Mouse (Mus musculus) thymus, postnatal 25 days (tissue): ENCODE measurements around the gene Sun1.
A peak's percentile ranks its signal among the peaks of the same experiment; 100 is the strongest.

Experiments
- DNase-seq: peaks from one replicate; pipeline ENCODE4 v3.0.0; 2022

The Sun1 gene

DNA sequence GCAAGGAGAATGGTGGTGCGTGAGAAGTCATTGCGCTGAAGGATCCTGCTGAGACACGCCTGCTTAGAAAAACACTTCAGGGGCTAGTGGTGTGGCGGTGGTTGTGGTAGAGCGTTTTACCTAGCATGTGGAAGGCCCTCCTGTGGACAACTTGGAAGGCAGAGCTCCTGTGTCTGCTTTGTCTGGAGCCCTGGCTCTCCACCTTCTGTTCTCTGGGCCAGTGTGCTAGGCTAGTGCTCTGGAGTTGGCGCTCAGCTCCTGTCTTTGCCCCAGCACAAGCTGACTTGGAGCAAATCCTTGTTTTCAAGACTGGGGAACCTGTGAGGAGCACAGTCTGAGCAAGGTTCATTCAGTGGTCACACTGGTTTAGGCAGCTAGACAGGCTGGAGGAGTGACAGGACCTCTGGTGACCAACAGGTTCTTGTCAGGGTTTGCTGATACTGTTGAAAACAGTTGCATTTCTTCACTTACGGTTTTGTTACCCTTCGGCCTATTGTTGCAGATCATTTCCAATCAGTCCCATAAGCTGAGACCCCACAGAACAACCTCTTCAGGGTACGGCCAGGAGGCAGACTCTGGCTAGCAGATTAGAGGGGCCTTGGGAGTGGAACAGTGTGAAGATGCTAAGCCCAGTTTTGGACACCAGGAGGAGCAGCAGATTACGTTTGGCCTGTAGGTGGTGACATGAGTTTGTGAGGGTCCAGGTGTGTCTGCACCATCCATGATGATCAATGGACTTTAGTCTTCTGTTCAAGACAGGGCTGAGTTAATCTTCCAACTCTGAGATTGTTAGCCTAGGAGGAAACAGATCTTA is 8.6 kb downstream of the Sun1 start:
- peak; percentile 6 for DNase-seq

DNA sequence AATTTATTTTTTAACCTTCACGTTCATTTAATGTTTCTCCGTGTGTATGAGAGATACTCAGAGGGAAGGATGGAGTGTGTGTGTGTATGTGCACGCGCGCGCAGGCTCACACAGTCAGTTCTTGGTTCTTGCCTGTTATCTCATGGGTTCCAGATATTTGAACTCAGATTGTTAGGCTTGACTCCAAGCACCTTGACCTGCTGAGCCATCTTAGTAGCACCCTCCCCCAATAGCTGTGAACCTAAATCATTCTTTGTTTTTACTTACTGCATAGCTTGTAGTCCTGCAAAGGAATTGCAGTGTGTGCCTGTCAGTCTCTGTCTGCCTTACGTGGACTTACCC is 9.2 kb downstream of the Sun1 start:
- DNase-seq, result no peak

DNA sequence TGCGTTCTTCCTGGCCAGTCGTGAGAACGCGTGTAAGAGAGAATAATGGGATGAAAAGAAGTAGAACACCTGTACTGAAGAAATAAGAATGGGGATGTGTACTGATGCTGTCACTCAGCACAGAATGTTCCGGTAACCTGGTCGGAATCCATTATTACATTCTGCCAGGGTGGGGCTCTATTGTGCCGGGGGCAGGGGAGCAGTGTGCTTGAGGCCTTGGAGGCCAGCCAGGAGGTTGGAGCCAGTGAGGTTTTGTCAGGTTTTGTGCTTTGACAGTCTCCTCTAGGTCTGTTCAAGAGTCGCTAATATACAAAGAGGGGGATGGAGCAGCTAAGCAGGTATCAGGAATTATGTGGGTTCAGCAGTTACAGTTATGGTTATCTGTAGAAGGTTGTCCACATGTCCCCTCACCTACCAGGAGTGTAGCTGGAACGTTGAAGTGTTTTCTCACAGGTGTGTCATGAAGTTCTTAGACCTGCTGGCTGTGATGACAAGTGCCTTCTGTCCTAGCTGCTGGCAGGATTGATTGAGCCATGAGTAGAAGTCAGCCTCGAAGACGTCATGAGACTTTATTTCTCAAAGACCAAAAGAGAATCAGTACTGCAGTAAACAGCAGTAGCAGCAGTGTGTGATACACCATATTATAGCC is 11.4 kb downstream of the Sun1 start:
- DNase-seq, result no peak

DNA sequence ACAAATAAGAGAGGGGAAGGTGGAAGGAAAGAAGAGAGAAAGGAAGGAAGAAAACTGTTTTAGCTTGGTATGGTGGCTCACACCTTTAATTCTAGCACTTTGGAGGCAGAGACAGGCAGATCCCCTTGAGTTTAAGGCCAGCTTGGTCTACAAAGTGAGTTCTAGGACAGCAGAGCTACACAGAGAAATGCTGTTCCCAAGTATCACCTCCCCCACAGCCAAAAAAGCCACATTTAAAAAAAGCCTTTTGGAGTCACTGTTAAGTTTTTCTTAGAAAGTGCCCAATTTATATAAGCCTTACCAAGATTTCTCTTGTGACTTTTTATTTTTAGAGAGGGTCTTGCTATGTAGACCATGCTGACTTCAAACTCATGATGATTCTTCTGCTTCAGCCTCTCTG is 13.9 kb downstream of the Sun1 start:
- DNase-seq, result no peak

DNA sequence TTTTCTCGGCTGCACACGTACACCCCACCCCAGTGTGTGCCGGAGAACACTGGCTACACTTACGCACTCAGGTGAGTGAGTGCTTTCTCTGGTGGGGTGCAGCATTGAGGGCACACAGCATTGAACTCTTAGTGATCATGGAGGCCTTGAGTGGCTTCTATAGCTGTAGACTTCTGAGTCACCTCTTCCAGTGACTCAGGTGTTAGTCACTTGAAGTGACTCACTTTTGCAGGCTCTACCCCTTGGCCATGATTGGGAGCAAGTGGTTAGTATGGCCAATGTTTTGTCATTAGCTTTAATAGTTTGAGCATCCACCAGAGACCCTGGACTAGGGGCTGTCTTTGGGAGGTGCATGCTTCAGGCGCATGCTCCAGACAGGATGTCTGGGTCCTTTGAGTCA is 14.7 kb downstream of the Sun1 start:
- DNase-seq, result no peak

DNA sequence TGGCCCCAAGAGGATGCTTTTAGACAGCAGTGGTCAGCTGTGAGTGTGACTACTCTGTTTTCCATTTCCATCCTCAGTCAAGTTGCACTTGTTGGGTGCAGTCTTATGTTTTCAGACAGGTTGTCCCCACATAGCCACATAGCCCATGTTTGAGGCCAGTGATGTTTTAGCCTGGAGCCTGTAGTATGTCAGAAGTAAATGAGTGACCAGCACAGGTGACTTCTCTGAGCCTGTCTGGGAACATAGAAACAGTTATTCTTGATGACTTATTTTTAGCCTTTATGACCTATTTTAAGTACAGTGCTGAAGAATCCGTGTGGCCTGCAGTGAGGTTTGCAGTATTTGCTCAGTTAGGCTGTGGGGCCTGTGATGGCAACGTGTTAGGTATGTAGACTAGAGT is 15.7 kb downstream of the Sun1 start:
- no peak for DNase-seq

DNA sequence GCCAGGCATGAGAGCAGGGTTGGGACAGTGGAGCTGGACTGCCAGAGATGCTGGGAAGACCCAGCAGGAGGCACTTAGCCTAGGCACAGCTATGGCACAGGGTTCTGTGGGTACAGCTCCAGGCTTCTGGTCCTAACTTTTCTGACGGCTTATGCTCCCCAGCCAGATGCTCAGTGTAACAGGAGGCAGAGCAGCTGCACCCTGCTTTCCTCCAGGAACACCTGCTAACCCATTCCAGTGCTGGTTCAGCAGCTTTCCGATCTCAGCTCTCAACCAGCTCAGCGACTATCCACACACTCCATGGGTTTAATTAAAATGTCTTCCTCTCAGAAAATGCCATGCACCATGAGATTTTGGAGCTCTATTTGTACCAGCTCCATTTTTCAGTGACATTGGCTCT is 16.3 kb downstream of the Sun1 start:
- no peak for DNase-seq

DNA sequence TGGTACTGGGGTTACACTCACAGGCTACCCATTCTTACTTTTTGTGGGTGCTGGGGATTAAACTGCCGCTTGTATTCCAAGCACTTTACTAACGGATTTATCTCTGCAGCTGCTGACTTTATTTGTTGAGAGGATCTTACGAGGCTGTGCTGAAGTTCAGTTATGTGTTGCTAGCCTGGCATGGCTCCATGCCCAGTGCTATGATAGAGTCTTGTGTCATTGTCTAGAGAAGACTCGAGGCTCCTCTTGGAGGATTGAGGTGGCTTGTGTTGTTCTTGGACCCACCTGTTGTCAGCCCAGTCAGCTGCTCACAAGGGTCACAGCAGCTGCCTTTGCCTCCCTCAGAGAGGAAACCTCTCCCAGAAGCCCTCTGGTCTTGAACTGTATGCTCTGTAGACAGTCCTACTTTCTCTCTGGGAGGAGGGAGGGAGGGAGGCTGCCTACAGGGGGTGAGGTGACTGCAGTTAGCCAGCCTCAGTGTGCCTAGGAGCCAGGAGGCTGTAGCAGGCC is 19.6 kb downstream of the Sun1 start:
- no peak for DNase-seq

DNA sequence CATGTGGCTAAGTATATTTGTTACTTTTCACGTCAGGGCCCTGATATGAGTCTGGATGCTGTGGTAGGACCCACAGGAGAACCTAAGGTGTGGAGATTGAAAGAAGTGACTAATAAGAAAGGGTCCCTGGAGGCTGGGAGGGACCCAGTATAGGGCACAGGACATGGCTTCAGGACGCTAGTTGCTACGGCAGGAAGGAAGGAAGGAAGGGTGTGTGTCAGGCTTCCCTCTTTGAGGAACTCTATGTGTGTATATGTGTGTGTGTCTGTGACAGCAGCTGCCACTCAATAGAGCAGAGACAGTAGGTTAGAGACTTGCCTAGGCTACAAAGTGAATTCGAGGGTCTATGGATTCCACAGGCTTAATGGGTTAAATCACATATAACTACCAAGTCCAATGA is 20.2 kb downstream of the Sun1 start:
- DNase-seq, result no peak

DNA sequence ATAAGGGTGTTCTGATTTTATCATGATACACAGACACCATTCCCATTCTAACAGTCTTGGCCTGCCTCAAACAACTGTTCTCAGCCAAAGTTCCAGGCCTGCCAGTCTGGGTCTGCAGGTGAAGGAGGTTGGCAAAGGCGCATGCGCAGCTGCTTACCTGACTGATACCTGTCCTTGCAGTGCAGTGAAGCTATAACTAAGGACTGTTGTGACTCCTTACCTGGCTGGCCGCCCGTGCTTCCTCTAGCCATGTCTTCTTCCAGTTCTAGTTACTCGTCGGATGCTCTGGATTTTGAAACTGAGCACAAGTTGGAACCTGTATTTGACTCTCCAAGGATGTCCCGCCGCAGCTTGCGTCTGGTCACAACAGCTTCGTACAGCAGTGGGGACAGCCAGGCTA is 22.9 kb downstream of the Sun1 start:
- no peak for DNase-seq

DNA sequence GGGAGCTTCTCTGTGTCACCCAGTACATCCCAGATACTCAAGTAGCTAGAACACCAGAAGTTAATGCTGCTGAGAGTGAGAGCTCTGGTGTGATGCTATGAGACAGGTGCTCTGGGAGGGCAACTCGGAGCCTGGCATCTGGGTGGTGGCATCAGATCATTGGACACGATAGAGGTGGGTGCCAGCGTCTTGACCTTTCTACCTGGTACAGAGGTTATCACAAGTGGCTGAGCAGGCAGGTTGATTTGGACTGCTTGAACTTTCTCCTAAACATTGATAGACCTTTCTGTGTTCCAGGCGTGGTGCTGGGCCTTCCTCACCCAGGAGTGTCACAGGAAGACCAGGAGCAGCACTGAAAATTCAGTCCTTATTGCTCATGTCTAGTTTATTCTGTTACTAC is 26.8 kb downstream of the Sun1 start:
- DNase-seq, result no peak

DNA sequence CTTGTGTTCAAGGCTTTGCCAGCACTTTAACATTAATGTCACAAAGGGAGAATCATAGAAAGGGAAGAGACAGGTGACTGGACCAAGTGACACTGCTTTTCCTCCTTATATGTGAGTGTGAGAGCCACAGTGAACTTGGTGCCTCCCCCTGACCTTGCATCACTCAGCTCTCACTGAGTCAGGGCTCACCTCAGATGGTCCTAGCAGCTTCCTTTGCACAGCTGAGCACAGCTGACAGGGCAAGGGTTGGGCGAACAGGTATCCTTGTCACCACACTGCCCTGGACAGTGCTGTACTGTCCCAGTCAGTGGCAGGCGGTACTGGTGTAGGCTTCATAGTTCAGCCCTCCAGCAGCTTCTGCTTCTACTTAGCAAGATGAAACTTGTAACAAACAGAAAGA is 27.2 kb downstream of the Sun1 start:
- DNase-seq, result no peak

DNA sequence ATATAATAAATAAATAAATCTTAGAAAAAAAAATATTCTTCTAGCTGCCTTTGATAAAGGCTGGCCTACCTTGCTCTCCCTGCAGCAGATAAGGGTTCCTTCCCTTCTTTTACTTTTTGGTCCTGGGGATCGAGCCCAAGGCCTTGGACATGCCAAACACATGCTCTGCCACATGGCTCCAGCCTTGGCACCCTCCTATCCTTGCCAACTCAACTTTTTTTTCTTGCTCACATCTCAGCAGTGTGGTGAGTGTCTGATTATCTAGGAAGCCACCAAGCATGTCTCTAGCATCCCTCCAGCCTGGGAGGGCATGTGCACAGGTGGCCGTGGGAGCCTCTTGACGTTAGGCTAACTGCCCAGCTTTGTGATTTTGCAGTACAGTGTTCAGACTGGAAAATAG is 27.9 kb downstream of the Sun1 start:
- no peak for DNase-seq

DNA sequence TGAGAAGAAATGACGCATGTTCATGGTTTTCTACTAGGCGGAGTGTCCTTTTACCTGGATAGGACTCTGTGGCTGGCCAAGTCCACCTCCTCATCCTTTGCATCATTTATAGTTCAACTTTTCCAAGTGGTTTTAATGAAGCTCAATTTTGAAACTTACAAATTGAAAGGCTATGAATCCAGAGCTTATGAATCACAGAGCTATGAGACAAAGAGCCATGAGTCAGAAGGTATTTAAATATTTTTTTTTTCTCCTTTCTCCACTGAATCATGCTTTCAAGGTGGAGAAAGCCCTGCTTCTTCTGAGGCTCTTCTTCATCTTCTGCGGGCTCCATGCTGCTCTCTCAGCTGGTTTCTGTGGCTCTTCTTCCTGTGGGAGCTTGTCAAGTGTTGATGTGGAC is 29.3 kb downstream of the Sun1 start:
- DNase-seq, result no peak

DNA sequence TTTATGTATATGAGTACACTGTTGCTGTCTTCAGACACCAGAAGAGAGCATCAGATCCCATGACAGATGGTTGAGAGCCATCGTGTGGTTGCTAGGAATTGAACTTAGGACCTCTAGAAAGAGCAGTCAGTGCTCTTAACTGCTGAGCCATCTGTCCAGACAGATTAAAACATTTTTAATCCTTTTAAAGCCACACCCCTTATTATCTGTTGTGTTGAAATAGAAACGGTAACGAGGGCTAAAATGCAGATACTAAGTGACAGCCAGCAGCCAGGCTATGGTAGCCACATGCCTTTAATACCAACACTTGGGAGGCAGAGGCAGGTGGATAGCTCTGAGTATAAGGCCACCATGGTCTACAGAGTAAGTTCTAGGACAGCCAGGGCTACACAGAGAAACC is 31.6 kb downstream of the Sun1 start:
- no peak for DNase-seq

DNA sequence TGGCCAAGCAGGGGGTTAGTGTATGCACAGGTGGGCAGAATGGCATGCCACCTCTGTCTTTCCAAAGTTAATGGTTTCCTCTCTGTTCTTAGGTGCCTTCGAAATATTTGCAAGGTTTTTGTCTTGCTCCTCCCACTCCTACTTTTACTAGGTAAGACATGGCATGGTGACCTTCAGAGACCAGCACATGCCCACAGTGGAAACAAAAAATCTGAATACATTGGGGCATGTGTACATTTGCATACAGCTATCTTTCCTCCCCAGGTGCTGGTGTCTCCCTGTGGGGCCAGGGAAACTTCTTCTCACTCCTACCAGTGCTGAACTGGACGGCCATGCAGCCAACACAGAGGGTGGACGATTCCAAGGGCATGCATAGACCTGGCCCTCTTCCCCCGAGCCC is 34.0 kb downstream of the Sun1 start:
- DNase-seq, result no peak

DNA sequence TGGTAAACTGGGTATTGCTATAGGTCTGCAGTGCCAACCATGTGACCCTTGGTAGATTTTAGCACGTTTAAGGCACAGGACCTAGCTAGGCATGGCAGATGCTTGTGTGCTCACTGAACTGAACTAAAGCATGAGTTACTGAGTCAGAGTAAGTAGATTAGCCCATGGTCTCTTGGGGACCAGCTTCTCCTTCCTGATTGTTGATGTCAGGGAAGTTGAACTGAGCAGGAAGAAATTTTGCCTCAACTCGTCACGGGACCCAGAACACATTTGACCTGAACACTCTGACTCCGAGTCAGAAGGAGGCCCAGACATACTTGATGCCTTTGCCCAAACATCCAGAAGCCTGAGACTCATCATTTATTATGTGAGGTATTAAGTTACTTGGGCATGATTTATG is 37.0 kb downstream of the Sun1 start:
- no peak for DNase-seq

DNA sequence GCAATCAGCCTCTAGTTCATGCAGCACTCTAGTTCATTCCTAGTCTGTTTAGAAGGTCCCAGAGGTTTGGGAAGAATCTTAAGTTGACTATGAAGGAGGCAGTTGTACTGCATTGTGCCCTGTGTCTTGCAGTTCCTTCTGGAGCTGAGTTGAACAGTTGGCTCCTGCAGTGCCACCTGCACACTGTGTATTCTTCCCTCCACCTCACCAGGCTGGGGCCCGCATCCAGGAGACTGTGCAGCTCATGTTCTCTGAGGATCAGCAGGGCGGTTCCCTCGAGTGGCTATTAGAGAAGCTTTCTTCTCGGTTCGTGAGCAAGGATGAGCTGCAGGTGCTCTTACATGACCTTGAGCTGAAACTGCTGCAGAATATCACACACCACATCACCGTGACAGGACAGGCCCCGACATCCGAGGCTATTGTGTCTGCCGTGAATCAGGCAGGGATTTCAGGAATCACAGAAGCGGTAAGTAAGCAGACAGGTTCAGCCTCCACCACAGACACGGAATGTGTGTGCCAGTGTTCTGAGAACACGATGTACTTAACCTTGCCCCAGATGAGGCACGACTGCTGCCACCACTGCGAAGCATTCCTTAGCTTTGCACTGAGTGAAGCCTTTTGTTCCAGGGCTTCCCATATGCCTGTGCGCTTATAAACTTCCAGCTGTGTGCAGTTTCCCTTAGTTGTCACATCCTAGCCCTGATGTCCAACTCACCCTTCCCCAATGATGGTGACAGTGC is 40.8 kb downstream of the Sun1 start:
- DNase-seq, result no peak

DNA sequence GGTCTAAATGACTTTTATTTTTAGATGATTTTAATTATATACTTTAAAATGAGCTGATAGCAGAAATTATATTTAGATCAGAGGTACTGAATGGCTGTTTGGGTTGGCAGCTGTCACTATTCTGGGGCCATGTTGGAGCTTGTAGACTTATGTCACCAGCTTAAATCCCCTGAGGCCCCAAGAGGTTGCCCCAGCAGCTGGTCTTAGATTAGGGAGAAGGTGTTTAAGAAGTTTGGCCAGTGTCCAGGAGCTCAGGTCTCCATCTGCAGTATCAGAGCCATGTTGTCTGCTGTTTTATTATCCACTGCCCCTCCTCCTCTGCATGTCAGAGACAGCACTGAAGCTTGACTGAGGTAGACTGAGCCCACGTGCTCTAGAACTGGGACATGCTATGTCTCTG is 42.9 kb downstream of the Sun1 start:
- DNase-seq, result no peak

DNA sequence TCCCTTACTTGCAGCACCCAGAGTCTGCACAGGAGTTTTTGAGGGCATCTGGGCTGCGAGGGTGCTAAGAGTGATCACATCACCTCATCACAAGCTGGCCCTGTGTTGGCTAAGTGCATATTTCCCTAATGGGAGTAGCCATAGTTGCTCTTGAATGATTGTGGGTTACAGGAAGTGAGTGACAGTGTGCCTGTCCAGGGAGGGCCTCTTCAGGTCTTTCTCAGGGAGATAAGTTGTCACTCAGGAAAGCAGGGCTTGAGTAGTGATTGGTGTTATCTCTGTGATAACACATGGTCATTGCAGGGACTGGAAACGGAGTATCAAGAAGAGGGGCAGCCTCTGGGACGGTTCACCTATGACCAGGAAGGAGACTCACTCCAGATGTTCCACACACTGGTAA is 47.3 kb downstream of the Sun1 start:
- no peak for DNase-seq

DNA sequence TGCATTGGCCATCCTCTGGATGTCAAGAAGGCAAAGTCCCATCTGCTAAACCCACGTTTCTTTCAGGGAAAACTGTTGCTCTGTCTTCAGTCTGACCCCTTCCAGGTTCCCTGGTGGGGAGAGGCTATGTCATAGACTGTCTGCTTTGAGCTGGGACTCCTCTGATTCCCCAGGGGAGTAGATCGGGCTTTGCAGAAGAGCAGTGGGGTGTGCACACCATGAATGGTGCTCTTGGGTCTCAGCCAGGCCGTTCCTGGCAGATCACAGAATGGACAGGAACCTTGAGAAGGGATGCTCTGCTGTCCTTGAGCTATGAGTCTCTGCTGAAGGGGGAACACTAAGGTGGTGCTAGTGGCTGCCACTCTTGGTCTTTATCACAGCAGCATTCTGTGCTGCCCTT is 48.4 kb downstream of the Sun1 start:
- DNase-seq, result no peak

DNA sequence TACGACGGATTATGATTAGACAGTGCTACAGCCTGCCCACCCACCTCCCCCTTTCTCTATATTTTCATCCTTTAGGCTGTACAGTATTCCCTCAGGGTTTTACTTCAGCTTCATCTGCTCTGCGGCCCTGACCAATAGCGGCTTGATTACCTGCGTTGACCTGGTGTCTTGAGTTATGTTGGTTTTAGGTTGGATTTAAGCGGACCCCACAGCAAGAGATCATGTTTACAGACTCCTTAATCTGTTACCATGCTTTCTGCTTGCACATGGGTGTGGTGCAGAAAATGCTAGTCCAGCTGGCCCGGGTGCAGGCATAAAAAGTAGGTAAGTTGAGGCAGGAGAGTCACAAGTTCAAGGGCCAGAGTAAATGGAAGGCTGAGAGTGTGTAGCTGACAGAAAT is 50.8 kb downstream of the Sun1 start:
- no peak for DNase-seq

DNA sequence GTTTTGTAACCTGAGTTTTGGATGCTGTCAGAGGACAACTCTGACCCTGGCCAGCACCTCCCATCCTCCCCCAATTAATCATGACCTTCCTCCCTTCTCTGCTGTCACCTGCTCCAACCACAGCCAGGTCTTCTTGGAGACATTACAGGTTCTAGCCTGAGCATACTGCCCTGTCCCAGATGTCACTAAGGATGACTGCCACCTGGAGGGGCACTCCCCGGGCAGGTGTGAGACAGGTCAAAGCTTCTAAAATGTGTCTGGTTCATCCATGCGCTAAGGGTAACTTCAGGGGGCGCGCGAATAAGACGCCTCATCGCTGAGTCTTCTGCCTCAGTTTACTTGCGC is 51.3 kb downstream of the Sun1 start:
- no peak for DNase-seq
